Mouse (Mus musculus) heart, embryonic 13.5 days (tissue): ENCODE data around the gene Sf3b3. TPM values are rescaled to one million over a fixed set of nuclear protein-coding genes. Genes with fewer than 3 reads are reported as not detected.
A peak's percentile ranks its signal among the peaks of the same experiment; 100 is the strongest.

Experiments used
- ATAC-seq: fragments of 200-750 bp; cut with Nextera tagmentation; 2 replicates; pipeline ENCODE4 v1.8.0; 2017; ENCODE audit warnings: moderate TSS enrichment; ENCODE audit not compliant: insufficient number of reproducible peaks, low FRiP score, low TSS enrichment; ENCODE audit errors: extremely low read depth
- H3K27ac ChIP-seq: fragments of 300-500 bp; sonication (generic); replicated peaks from 2 replicates; pipeline ENCODE4 v1.5.1; 2015; ENCODE audit warnings: moderate library complexity, mild to moderate bottlenecking, inconsistent platforms
- H3K27me3 ChIP-seq: fragments of 300-500 bp; sonication (generic); replicated peaks from 2 replicates; pipeline ENCODE4 v1.6.1; 2015; ENCODE audit warnings: mild to moderate bottlenecking, inconsistent platforms
- H3K36me3 ChIP-seq: fragments of 300-500 bp; sonication (generic); 2 replicates; pipeline ENCODE4 v1.6.1; 2015; ENCODE audit warnings: mild to moderate bottlenecking, inconsistent platforms
- H3K4me1 ChIP-seq: fragments of 300-500 bp; sonication (generic); 2 replicates; pipeline ENCODE4 v1.6.1; 2015; ENCODE audit warnings: inconsistent platforms
- H3K4me2 ChIP-seq: fragments of 300-500 bp; sonication (generic); 2 replicates; pipeline ENCODE4 v1.6.1; 2015; ENCODE audit warnings: inconsistent platforms, mild to moderate bottlenecking, moderate library complexity
- H3K4me3 ChIP-seq: fragments of 300-500 bp; sonication (generic); 2 replicates; pipeline ENCODE4 v1.5.1; 2015; ENCODE audit warnings: moderate library complexity, mild to moderate bottlenecking, inconsistent platforms
- H3K9ac ChIP-seq: fragments of 300-500 bp; sonication (generic); 2 replicates; pipeline ENCODE4 v1.6.1; 2015; ENCODE audit warnings: inconsistent platforms, mild to moderate bottlenecking, moderate library complexity
- H3K9me3 ChIP-seq: fragments of 300-500 bp; sonication (generic); 2 replicates; pipeline ENCODE4 v1.6.1; 2016; ENCODE audit warnings: inconsistent platforms
- WGBS: fragments of 180-500 bp; shearing (Covaris S2); methylation state at CpG from one replicate; pipeline ENCODE4 v1.1.7; 2015; ENCODE audit warnings: mixed read lengths; 5-methylcytosine and 5-hydroxymethylcytosine counted together
- polyA plus RNA-seq: library from polyadenylated mRNA; unstranded; fragments of >200 nt; fragmentation: Nextera tagmentation; extraction: Ambion mirVana; gene quantifications from 2 replicates; pipeline ENCODE4 v1.2.1, GENCODE M21; 2015

Gene Sf3b3
- polyA plus RNA-seq, 1 experiment from 2014 or later: 76.9 TPM

GRCm38 (mm10) chr8:110845821-110846404 is 674 bp downstream of the Sf3b3 start:
- ATAC-seq: no peak
- Histone ChIP-seq H3K4me3 (peak overlapping the region; percentile 72), H3K4me2 (peak overlapping the region; percentile 80), H3K27ac (peak overlapping the region; percentile 89), H3K4me1 (peaks cover 35% of the 10 kb centered on the region), H3K36me3 (peaks cover 55% of the 10 kb centered on the region), H3K9ac (peak overlapping the region; percentile 98), H3K27me3 (no peaks in the 10 kb centered on the region), H3K9me3 (no peaks in the 10 kb centered on the region)
- 8% methylated on average over 17 of the region's 17 CpGs for WGBS

DNA sequence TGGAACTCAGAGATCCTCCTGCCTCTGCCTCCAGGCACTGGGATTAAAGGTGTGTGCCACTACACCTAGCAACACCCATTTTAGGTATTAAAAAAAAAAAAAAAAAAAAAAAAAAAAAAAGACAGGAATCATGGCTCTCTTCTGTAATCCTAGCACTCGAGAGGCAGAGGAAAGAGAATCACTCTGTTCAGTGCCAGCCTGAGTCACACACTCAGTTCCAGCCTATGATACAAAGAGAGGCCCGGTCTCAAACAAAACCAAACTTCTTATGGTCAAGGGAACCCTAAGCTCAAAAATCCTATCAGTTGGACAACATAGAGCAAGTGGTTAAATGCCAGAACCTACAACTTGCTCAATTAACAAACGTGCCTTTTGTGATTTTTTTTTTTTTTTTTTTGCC is 1.6 kb downstream of the Sf3b3 start:
- 71% methylated on average over 3 of the region's 3 CpGs for WGBS
- Histone ChIP-seq H3K9ac (peak overlapping the region; percentile 98; the same call in 1 of the 2 replicates), H3K4me2 (peak overlapping the region; percentile 80), H3K9me3 (no peaks in the 10 kb centered on the region), H3K27ac (no peak overlapping the region), H3K4me3 (peak overlapping the region; percentile 72), H3K4me1 (peaks cover 35% of the 10 kb centered on the region), H3K36me3 (peaks cover 55% of the 10 kb centered on the region), H3K27me3 (no peaks in the 10 kb centered on the region)
- ATAC-seq: no peak

- H3K9ac ChIP-seq: no peak overlapping the region
- H3K4me3 ChIP-seq: no peak overlapping the region
- peaks cover 67% of the 10 kb centered on the region for H3K36me3 ChIP-seq
- no peaks in the 10 kb centered on the region for H3K9me3 ChIP-seq
- no peak overlapping the region for H3K4me2 ChIP-seq
- 83% methylated on average over 5 of the region's 5 CpGs for WGBS
- no peak overlapping the region for H3K27ac ChIP-seq
- no peaks in the 10 kb centered on the region for H3K27me3 ChIP-seq
- no peak for ATAC-seq
- peaks cover 27% of the 10 kb centered on the region for H3K4me1 ChIP-seq
Observed at GRCm38 (mm10) chr8:110843207-110843606, 3.4 kb downstream of the Sf3b3 start.

- H3K27me3 ChIP-seq: no peaks in the 10 kb centered on the region
- WGBS: 92% methylated on average over 3 of the region's 3 CpGs
Observed at GRCm38 (mm10) chr8:110842012-110842574, 4.5 kb downstream of the Sf3b3 start.

GRCm38 (mm10) chr8:110831956-110832355 is 14.6 kb downstream of the Sf3b3 start:
- H3K4me3 ChIP-seq: no peak overlapping the region
- 79% methylated on average over 3 of the region's 3 CpGs for WGBS
- no peaks in the 10 kb centered on the region for H3K4me1 ChIP-seq
- no peak overlapping the region for H3K27ac ChIP-seq
- no peak for ATAC-seq
- H3K9me3 ChIP-seq: no peaks in the 10 kb centered on the region
- peaks cover 98% of the 10 kb centered on the region for H3K36me3 ChIP-seq
- no peak overlapping the region for H3K9ac ChIP-seq
- no peaks in the 10 kb centered on the region for H3K27me3 ChIP-seq
- H3K4me2 ChIP-seq: no peak overlapping the region

More at GRCm38 (mm10) chr8:110842012-110842574, 4.5 kb downstream of the Sf3b3 start:
- Histone ChIP-seq H3K9ac (no peak overlapping the region), H3K4me2 (no peak overlapping the region), H3K4me3 (no peak overlapping the region), H3K4me1 (peaks cover 19% of the 10 kb centered on the region), H3K36me3 (peaks cover 78% of the 10 kb centered on the region), H3K27ac (no peak overlapping the region), H3K9me3 (no peaks in the 10 kb centered on the region)
- ATAC-seq: no peak

DNA sequence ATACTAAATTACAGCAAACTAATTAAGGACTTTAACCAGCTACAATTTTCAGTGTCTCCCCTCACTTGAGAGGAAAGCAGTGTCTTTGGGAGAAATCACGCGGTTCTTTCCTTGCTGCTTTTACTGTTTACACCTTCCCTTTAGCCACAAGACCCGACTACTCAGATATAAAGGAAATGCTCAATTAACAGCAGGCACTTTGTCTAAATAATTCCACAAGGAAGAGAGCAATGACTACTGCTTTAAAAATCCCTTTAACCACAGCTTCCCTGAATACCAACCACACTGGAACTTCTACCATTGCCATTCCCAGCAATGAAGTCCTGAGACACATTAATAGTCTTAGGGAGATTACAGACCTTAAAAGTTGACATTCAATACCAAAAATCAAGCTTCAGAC is 18.1 kb downstream of the Sf3b3 start:
- Histone ChIP-seq H3K9ac (no peak overlapping the region), H3K4me3 (no peak overlapping the region), H3K27ac (no peak overlapping the region), H3K9me3 (no peaks in the 10 kb centered on the region), H3K27me3 (no peaks in the 10 kb centered on the region), H3K4me2 (no peak overlapping the region), H3K36me3 (peaks cover 98% of the 10 kb centered on the region), H3K4me1 (no peaks in the 10 kb centered on the region)
- no peak for ATAC-seq
- WGBS: 83% methylated on average over 3 of the region's 3 CpGs

DNA sequence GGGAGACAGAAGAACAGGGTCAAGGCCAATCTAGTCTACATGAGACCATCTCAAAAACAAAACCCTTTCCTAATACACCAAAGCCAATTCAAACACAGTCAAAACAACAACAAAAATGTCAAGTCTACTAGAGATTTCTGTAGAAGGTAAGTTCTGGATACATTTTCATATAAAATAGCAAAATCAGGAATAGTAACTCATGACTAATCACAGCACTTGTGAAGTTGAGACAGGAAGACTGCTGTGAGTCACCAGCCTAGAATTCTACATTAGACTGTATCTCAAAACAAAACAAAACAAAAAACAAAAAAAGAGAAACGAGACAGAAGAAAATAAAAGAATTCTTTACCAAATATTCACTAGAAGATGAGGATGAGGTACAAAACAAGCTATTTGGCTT is 21.7 kb downstream of the Sf3b3 start:
- WGBS: 73% methylated on average over 1 of the region's 1 CpGs
- Histone ChIP-seq H3K27me3 (no peaks in the 10 kb centered on the region), H3K9ac (no peak overlapping the region), H3K27ac (no peak overlapping the region), H3K4me3 (no peak overlapping the region), H3K36me3 (peaks cover 100% of the 10 kb centered on the region), H3K4me1 (no peaks in the 10 kb centered on the region), H3K9me3 (no peaks in the 10 kb centered on the region), H3K4me2 (no peak overlapping the region)
- ATAC-seq: no peak

GRCm38 (mm10) chr8:110821960-110822359 is 24.6 kb downstream of the Sf3b3 start:
- Histone ChIP-seq H3K9ac (no peak overlapping the region), H3K4me1 (peaks cover 5% of the 10 kb centered on the region; the same call in 1 of the 2 replicates), H3K27me3 (no peaks in the 10 kb centered on the region), H3K36me3 (peaks cover 100% of the 10 kb centered on the region), H3K9me3 (no peaks in the 10 kb centered on the region), H3K4me3 (no peak overlapping the region), H3K4me2 (no peak overlapping the region), H3K27ac (no peak overlapping the region)
- WGBS: 82% methylated on average over 3 of the region's 3 CpGs
- no peak for ATAC-seq

GRCm38 (mm10) chr8:110820257-110820656 is 26.3 kb downstream of the Sf3b3 start:
- peaks cover 11% of the 10 kb centered on the region for H3K4me1 ChIP-seq
- WGBS: 87% methylated on average over 2 of the region's 2 CpGs

DNA sequence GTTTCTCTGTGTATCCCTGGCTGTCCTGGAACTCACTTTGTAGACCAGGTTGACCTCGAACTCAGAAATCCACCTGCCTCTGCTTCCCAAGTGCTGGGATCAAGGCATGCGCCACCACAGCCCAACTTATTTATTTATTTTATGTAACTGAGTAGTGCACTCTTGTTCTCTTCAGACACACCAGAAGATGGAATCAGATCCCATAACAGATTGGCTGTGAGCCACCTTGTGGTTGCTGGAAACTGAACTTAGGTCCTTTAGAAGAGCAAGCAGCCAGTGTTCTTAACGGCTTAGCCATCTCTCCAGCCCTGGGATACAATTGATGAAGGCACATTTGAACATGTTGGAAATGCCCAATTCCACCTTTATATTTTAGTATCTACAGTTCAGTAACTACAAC is 28.0 kb downstream of the Sf3b3 start:
- WGBS: 87% methylated on average over 3 of the region's 3 CpGs
- no peak overlapping the region for H3K4me3 ChIP-seq
- H3K4me2 ChIP-seq: no peak overlapping the region
- H3K9me3 ChIP-seq: no peaks in the 10 kb centered on the region
- no peaks in the 10 kb centered on the region for H3K27me3 ChIP-seq
- H3K9ac ChIP-seq: no peak overlapping the region
- H3K4me1 ChIP-seq: peaks cover 11% of the 10 kb centered on the region
- peaks cover 100% of the 10 kb centered on the region for H3K36me3 ChIP-seq
- ATAC-seq: no peak
- H3K27ac ChIP-seq: no peak overlapping the region

More at GRCm38 (mm10) chr8:110820257-110820656, 26.3 kb downstream of the Sf3b3 start:
- no peak overlapping the region for H3K4me2 ChIP-seq
- no peaks in the 10 kb centered on the region for H3K27me3 ChIP-seq
- H3K4me3 ChIP-seq: no peak overlapping the region
- H3K9me3 ChIP-seq: no peaks in the 10 kb centered on the region
- ATAC-seq: no peak
- H3K36me3 ChIP-seq: peaks cover 100% of the 10 kb centered on the region
- H3K9ac ChIP-seq: no peak overlapping the region
- no peak overlapping the region for H3K27ac ChIP-seq

DNA sequence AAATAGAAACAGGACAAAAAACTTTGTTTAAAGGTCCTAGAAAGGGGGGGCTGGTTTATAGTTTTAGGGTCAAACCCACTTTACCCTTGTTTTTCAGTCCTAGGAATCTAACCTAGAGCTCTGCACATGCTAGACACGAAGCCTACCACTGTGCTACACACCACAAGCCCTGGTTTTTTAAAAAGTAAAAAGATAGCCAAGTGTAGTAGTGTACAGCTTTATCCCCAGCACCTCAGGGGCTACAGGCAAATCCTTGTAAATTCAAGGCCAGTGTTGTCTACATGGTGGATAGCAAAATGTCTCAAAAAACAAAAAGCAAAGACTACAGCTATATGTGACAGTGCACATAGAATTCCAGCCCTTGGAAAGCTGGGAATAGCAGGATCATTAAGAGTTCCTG is 29.6 kb downstream of the Sf3b3 start:
- Histone ChIP-seq H3K9me3 (no peaks in the 10 kb centered on the region), H3K27ac (0 out of 2 replicates have a peak overlapping the region, but pooled peaks have one; percentile 42), H3K4me3 (no peak overlapping the region), H3K4me2 (no peak overlapping the region), H3K36me3 (peaks cover 100% of the 10 kb centered on the region), H3K27me3 (no peaks in the 10 kb centered on the region), H3K4me1 (peaks cover 11% of the 10 kb centered on the region), H3K9ac (no peak overlapping the region)
- ATAC-seq: no peak
- 95% methylated on average over 1 of the region's 1 CpGs for WGBS

DNA sequence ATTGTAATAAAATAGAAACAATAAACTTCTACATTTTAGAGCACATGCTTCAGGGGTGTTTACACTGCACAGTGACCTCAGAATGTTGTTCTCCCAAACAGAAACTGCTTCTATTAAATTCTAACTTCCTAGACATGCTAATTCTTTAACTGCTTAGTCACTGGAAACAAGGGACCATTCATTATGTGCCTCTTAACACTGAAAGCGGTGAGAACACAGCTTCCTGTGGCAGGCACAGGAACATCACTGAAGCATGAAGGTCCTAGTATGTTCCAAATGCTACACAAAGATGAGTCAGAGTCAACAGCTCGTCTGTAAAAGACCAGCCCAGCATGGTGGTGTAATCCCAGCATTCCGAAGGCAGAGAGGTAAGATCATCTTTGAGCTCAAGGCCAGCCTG is 31.3 kb downstream of the Sf3b3 start:
- Histone ChIP-seq H3K4me2 (no peak overlapping the region), H3K4me1 (peaks cover 16% of the 10 kb centered on the region), H3K36me3 (peaks cover 100% of the 10 kb centered on the region), H3K4me3 (no peak overlapping the region), H3K27me3 (no peaks in the 10 kb centered on the region), H3K27ac (no peak overlapping the region), H3K9me3 (no peaks in the 10 kb centered on the region), H3K9ac (no peak overlapping the region)
- 74% methylated on average over 3 of the region's 3 CpGs for WGBS
- ATAC-seq: no peak
